12 mouse cellular contexts compared by ENCODE assay signal in the genomic region with DNA sequence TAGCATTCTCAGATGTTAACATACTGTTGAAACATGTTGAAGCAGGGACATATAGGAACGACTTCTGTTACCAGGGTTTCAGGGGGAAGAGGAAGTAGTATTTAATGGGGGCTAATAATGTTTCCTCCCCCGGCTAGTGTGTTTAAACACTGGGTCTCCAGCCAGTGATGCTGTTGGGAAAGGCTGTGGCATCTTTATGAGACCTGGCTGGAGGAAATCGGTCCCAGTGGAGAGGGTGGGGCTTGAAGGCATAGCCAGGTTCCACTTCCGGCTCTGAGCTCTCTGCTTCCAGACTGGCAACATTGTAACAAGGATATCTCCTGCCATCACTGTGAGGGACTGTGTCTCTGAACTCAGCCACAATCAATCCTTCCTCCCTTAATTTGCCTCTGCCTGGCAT.
DNase-seq lines count a peak whose midpoint lies in the region; ATAC-seq and TF ChIP-seq lines count a peak whose summit lies in the region.
"Had no signal": no experiment of that assay in that cellular context is flagged by ENCODE, and none has a peak within 500 bp of the region (broad histone marks: within the 10 kb centered on the region; RNA-seq: fewer than 3 reads in every experiment).

No protein-coding gene starts in this region.

- H3K79me2 ChIP-seq in MEL (ENCODE audit: control insufficient read depth, insufficient read depth, low read length, poor library complexity), result no peaks in the 10 kb centered on the region

- TF ChIP-seq EP300 in MEL (IDR thresholded peaks at IDR 0.05; ENCODE audit: low read depth in 1 of 2, low read length in 2 of 2), result no peak; a peak in 1 of 4 replicates

- no peaks in the 10 kb centered on the region; the same call in 1 of the 2 replicates for H3K27me3 ChIP-seq in heart, embryonic 16.5 days (ENCODE audit: control insufficient read depth, insufficient read depth, low read length)
- H3K27me3 ChIP-seq in MEL (ENCODE audit: control insufficient read depth in 1 of 2, insufficient read depth in 2 of 2, low read length in 2 of 2), result peaks cover 0 to 2% of the 10 kb centered on the region in 2 experiments; a peak in 2 of 4 replicates
- H3K27me3 ChIP-seq in embryonic facial prominence, embryonic 12.5 days, result no peaks in the 10 kb centered on the region
- no peaks in the 10 kb centered on the region for H3K27me3 ChIP-seq in limb, embryonic 11.5 days (ENCODE audit: control insufficient read depth, insufficient read depth, low read length)

- DNase-seq in heart, adult 9 months (ENCODE audit: low spot score in 2 of 2), result no peak
- DNase-seq in MEL (ENCODE audit: low read depth, low spot score), result peak; percentile 51
- DNase-seq in limb, embryonic 11.5 days (ENCODE audit: low spot score), result peak; percentile 32
- DNase-seq in left cerebral cortex, postnatal 25 days (ENCODE audit: low spot score in 2 of 2), result no peak
- no peak for DNase-seq in frontal cortex, postnatal 10 days (ENCODE audit: low spot score in 2 of 2)
- DNase-seq: adrenal gland, postnatal 10 days; cerebellum, postnatal 36 days; left cerebral cortex, postnatal 4 days; thymus, postnatal 4 days had no signal

- H3K27ac ChIP-seq in heart, embryonic 16.5 days (ENCODE audit: low read length), result peak overlapping the region; percentile 73
- H3K27ac ChIP-seq in MEL (ENCODE audit: control insufficient read depth, low read depth, low read length), result no peak overlapping the region
- H3K27ac ChIP-seq in embryonic facial prominence, embryonic 12.5 days, result peak overlapping the region; percentile 48; the same call in 1 of the 2 replicates
- no peak overlapping the region for H3K27ac ChIP-seq in limb, embryonic 11.5 days (replicated peaks; ENCODE audit: low read depth, low read length)

- no peaks in the 10 kb centered on the region for H3K36me3 ChIP-seq in heart, embryonic 16.5 days (ENCODE audit: control insufficient read depth, insufficient read depth)
- peaks cover 0 to 2% of the 10 kb centered on the region in 2 experiments; a peak in 1 of 4 replicates for H3K36me3 ChIP-seq in MEL (ENCODE audit: control insufficient read depth in 1 of 2, insufficient read depth in 2 of 2, low read length in 2 of 2)
- no peaks in the 10 kb centered on the region for H3K36me3 ChIP-seq in embryonic facial prominence, embryonic 12.5 days
- no peaks in the 10 kb centered on the region for H3K36me3 ChIP-seq in limb, embryonic 11.5 days (ENCODE audit: control insufficient read depth, insufficient read depth, low read length)

- no peak for TF ChIP-seq POLR2A in MEL (IDR thresholded peaks at IDR 0.05; ENCODE audit: control insufficient read depth in 1 of 2, insufficient read depth in 1 of 2, low read depth in 1 of 2, low read length in 2 of 2, poor library complexity in 1 of 2)

- ATAC-seq in heart, embryonic 16.5 days (replicated peaks; ENCODE audit: extremely low read depth, insufficient read depth, low FRiP score), result 0 out of 2 replicates have a peak, but pooled peaks have one; percentile 10
- no peak for ATAC-seq in embryonic facial prominence, embryonic 12.5 days (ENCODE audit: insufficient number of reproducible peaks, insufficient read depth, low FRiP score, low TSS enrichment)
- ATAC-seq in limb, embryonic 11.5 days (ENCODE audit: insufficient number of reproducible peaks, low FRiP score, low TSS enrichment, low read depth), result no peak
- ATAC-seq in CD4-positive, CD25-positive, alpha-beta regulatory T cell, adult 4 months, result no peak

- intact Hi-C loops in left cerebral cortex, postnatal 25 days (cut with DNase I), result no loop called here

- 54% methylated on average over 4 of the region's 4 CpGs for WGBS in heart, embryonic 16.5 days
- 51% methylated on average over 4 of the region's 4 CpGs for WGBS in embryonic facial prominence, embryonic 12.5 days
- 33% methylated on average over 4 of the region's 4 CpGs for WGBS in limb, embryonic 11.5 days

- no peak overlapping the region for H3K4me3 ChIP-seq in heart, embryonic 16.5 days (ENCODE audit: low read length)
- no peak overlapping the region for H3K4me3 ChIP-seq in MEL (ENCODE audit: control insufficient read depth in 1 of 2, insufficient read depth in 1 of 2, low read depth in 2 of 2, low read length in 2 of 2)
- no peak overlapping the region for H3K4me3 ChIP-seq in embryonic facial prominence, embryonic 12.5 days
- H3K4me3 ChIP-seq in limb, embryonic 11.5 days (ENCODE audit: low read depth, low read length), result no peak overlapping the region

- no peak overlapping the region for H3K9ac ChIP-seq in heart, embryonic 16.5 days (ENCODE audit: low read length)
- H3K9ac ChIP-seq in MEL (ENCODE audit: control insufficient read depth, low read depth, low read length, poor library complexity, severe bottlenecking), result no peak overlapping the region
- no peak overlapping the region for H3K9ac ChIP-seq in embryonic facial prominence, embryonic 12.5 days
- H3K9ac ChIP-seq in limb, embryonic 11.5 days (ENCODE audit: low read length), result 0 out of 2 replicates have a peak overlapping the region, but pooled peaks have one; percentile 5

- peaks cover 7% of the 10 kb centered on the region; the same call in 1 of the 2 replicates for H3K9me3 ChIP-seq in heart, embryonic 16.5 days (replicated peaks; ENCODE audit: control insufficient read depth, low read length)
- no peaks in the 10 kb centered on the region for H3K9me3 ChIP-seq in MEL (replicated peaks; ENCODE audit: insufficient read depth, low read length)
- H3K9me3 ChIP-seq in embryonic facial prominence, embryonic 12.5 days, result peaks cover 3% of the 10 kb centered on the region; the same call in 1 of the 2 replicates
- H3K9me3 ChIP-seq in limb, embryonic 11.5 days (ENCODE audit: control insufficient read depth, low read length), result no peaks in the 10 kb centered on the region

- H3K4me1 ChIP-seq in heart, embryonic 16.5 days (ENCODE audit: control insufficient read depth, insufficient read depth, low read length), result no peaks in the 10 kb centered on the region
- H3K4me1 ChIP-seq in MEL (ENCODE audit: control insufficient read depth in 1 of 2, insufficient read depth in 2 of 2, low read length in 2 of 2), result peaks cover 0 to 5% of the 10 kb centered on the region in 2 experiments; a peak in 1 of 4 replicates
- peaks cover 5% of the 10 kb centered on the region for H3K4me1 ChIP-seq in embryonic facial prominence, embryonic 12.5 days
- 0 out of 2 replicates have a peak, but pooled peaks cover 7% of the 10 kb centered on the region for H3K4me1 ChIP-seq in limb, embryonic 11.5 days (ENCODE audit: control insufficient read depth, insufficient read depth, low read length)

- no peak for TF ChIP-seq CTCF in MEL (IDR thresholded peaks at IDR 0.05 in 2 of 3, conservative IDR thresholded peaks at IDR 0.05 in 1 of 3; ENCODE audit: control insufficient read depth in 1 of 3, insufficient read depth in 1 of 3, low read depth in 2 of 3, low read length in 3 of 3, poor library complexity in 1 of 3, severe bottlenecking in 1 of 3)

- TF ChIP-seq RAD21 in MEL (IDR thresholded peaks at IDR 0.05; ENCODE audit: low read depth, low read length), result no peak

- no peak overlapping the region for H3K4me2 ChIP-seq in heart, embryonic 16.5 days (ENCODE audit: low read depth, low read length)
- no peak overlapping the region for H3K4me2 ChIP-seq in embryonic facial prominence, embryonic 12.5 days (replicated peaks)
- H3K4me2 ChIP-seq in limb, embryonic 11.5 days (ENCODE audit: low read depth, severe bottlenecking), result no peak overlapping the region; the same call in 1 of the 2 replicates

TF ChIP-seq in MEL, 35 proteins besides CTCF, POLR2A, EP300 and RAD21:
- no peak for TF ChIP-seq POLR2AphosphoS2 (IDR thresholded peaks at IDR 0.05; ENCODE audit: low read length)

Comparison
In these comparisons a context has a peak if more than half of its experiments do, and no peak if none do; other contexts are left out.
1. H3K27ac ChIP-seq: peak in heart, embryonic 16.5 days (single experiment) and embryonic facial prominence, embryonic 12.5 days (single experiment); none in MEL (single experiment) and limb, embryonic 11.5 days (single experiment).
2. DNase-seq: peak in MEL (single experiment) and limb, embryonic 11.5 days (single experiment); none in heart, adult 9 months (0 of 2), left cerebral cortex, postnatal 25 days (0 of 2) and frontal cortex, postnatal 10 days (0 of 2).